Mouse (Mus musculus): ENCODE results near the gene Rilp.

DNA sequence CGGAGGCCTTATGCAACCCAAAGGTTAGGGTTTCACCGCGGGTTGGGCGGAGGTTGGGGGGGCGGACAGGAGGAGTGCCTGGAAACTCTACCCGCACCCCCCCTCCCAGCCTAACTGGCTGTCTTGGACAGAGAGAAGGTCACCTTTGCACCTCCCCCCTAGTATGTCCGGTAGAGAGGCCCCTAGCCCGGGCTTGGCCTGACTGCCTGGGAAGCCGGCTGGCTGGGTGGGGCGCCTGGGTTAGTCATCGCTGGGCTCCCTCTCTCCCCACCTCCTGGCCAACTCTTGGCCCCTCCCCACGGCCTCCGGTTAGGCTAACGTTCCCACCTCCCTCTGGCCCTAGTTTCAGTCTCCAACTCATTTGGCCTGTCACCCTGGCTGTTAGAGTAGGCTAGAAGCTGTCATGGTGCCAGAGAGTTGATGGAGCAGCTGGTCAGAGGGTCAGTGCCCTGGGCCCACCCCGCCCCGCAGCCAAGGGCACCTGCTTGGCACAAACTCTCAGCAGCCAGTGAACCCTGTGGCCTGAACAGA lies 47.6 kb upstream of the Rilp start:
- TF ChIP-seq POLR2AphosphoS5 (IDR thresholded peaks at IDR 0.05; ENCODE audit: borderline replicate concordance, low read depth, low read length) (no peak), POLR2A (IDR thresholded peaks at IDR 0.05; ENCODE audit: control insufficient read depth in 1 of 2, insufficient read depth in 1 of 2, low read depth in 1 of 2, low read length in 2 of 2, poor library complexity in 1 of 2) (peak; percentile 29 to 47; a peak in 2 of 4 replicates)

Data from MEL (cell line).